Mouse (Mus musculus): ENCODE data around the gene Ccl1. TPM values are rescaled to one million over a fixed set of nuclear protein-coding genes. Genes with fewer than 3 reads are reported as not detected.

Gene Ccl1
- polyA plus RNA-seq, 1 experiment from 2014 or later = not detected

DNA sequence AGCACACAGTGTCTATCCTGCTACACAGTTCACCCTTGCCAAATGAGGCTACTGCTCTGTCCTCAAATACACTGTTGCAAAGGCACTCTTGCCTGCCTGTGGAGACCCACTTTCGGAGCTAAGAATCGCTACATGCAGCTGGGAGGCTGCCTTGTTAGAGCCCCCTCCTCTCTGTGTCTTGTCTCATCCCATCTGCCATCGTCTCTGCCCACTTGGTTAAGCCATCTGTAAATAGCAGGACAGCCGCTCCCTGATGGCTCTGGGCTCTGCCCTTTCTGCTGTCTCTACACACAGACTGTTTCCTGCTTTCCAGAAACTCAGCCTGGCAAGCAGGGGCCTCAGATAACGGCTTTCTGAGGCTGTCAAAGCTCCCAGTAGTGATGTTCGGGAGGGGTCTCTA, 71.5 kb downstream of the Ccl1 start:
- Histone ChIP-seq H3K4me3 (ENCODE audit: low read depth, low read length) (no peak overlapping the region), H3K36me3 (ENCODE audit: control insufficient read depth, insufficient read depth, low read length) (no peaks in the 10 kb centered on the region), H3K9me3 (ENCODE audit: control insufficient read depth, low read depth, low read length) (no peaks in the 10 kb centered on the region), H3K4me1 (ENCODE audit: control insufficient read depth, insufficient read depth, low read length) (no peaks in the 10 kb centered on the region), H3K9ac (replicated peaks; ENCODE audit: low read depth, low read length) (no peak overlapping the region), H3K27me3 (ENCODE audit: control insufficient read depth, insufficient read depth, low read length) (no peaks in the 10 kb centered on the region), H3K4me2 (replicated peaks; ENCODE audit: low read depth, low read length) (no peak overlapping the region), H3K27ac (ENCODE audit: low read length) (no peak overlapping the region)
- WGBS = 53% methylated on average over 6 of the region's 6 CpGs
- ATAC-seq (ENCODE audit: insufficient number of reproducible peaks, insufficient read depth, low FRiP score, low read depth) = no peak

DNA sequence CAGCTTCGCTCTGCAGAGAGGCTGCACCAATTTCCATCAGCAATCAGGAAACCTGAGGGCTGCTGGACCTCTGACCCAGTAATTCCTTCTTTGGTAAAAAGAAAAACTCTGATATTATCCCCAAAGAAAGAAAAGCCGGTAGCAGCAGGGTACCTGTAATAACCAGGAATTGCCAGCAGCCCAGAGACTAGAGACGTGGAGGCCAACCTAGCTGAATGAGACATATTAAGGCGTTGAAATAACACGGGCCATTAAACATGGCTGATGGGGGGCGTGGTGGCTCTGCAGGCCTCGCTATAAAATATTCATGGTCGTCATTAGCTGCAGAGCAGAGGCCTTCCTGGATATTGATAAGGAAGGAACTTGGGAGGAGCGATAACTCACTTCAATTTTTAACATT, 78.5 kb downstream of the Ccl1 start:
- 0 out of 2 replicates have a peak, but pooled peaks cover 3% of the 10 kb centered on the region for H3K27me3 ChIP-seq (ENCODE audit: control insufficient read depth, insufficient read depth, low read length)
- no peaks in the 10 kb centered on the region for H3K9me3 ChIP-seq (ENCODE audit: control insufficient read depth, low read depth, low read length)
- no peak overlapping the region for H3K27ac ChIP-seq (ENCODE audit: low read length)
- H3K9ac ChIP-seq (replicated peaks; ENCODE audit: low read depth, low read length) = no peak overlapping the region
- H3K4me3 ChIP-seq (ENCODE audit: low read depth, low read length) = no peak overlapping the region
- WGBS = 80% methylated on average over 9 of the region's 9 CpGs
- H3K4me2 ChIP-seq (replicated peaks; ENCODE audit: low read depth, low read length) = no peak overlapping the region
- no peaks in the 10 kb centered on the region for H3K36me3 ChIP-seq (ENCODE audit: control insufficient read depth, insufficient read depth, low read length)
- H3K4me1 ChIP-seq (ENCODE audit: control insufficient read depth, insufficient read depth, low read length) = no peaks in the 10 kb centered on the region
- ATAC-seq (ENCODE audit: insufficient number of reproducible peaks, insufficient read depth, low FRiP score, low read depth) = no peak

DNA sequence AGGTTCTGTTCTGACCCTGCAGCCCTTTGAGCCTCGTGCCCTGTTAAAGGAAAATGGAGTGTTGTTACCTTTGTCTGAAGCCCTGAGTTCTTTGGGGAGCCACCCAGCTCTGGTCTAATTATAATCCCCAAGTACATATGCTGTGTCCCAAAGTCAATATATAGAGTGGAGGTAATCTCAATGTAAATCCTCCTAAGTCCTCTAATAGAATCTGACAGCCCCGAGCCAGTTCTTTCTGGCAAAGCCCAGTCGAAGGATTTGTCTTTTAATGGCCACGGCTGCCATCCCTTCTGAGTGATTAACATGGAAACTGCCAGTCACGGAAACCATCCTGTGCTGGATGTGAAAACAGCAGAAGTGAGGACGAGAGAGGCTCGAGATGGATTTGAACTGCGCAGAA, 79.6 kb downstream of the Ccl1 start:
- H3K4me1 ChIP-seq (ENCODE audit: control insufficient read depth, insufficient read depth, low read length) = no peaks in the 10 kb centered on the region
- no peak for ATAC-seq (ENCODE audit: insufficient number of reproducible peaks, insufficient read depth, low FRiP score, low read depth)
- no peak overlapping the region for H3K4me3 ChIP-seq (ENCODE audit: low read depth, low read length)
- H3K9me3 ChIP-seq (ENCODE audit: control insufficient read depth, low read depth, low read length) = no peaks in the 10 kb centered on the region
- H3K27ac ChIP-seq (ENCODE audit: low read length) = no peak overlapping the region
- H3K9ac ChIP-seq (replicated peaks; ENCODE audit: low read depth, low read length) = no peak overlapping the region
- H3K27me3 ChIP-seq (ENCODE audit: control insufficient read depth, insufficient read depth, low read length) = 0 out of 2 replicates have a peak, but pooled peaks cover 3% of the 10 kb centered on the region
- H3K36me3 ChIP-seq (ENCODE audit: control insufficient read depth, insufficient read depth, low read length) = no peaks in the 10 kb centered on the region
- 51% methylated on average over 8 of the region's 8 CpGs for WGBS
- no peak overlapping the region for H3K4me2 ChIP-seq (replicated peaks; ENCODE audit: low read depth, low read length)

DNA sequence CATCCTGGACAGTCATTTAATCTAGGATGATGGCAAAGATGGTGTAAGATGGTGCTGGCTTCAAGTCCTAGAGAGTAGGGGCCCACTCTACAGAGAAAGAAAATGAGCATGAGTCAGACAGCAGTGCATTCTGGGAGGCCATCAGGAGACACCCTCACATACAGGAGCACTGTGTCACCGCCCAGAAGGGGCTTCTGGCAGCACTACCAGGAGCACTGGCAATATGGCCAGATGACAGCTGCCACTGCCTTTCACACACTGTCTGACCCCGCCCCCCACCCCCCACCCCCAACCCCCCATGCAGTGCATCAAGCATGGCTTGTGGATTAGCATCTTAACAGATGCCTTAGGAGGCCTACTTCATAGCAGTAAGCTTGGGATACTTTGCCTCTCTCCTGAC, 89.0 kb downstream of the Ccl1 start:
- no peak overlapping the region for H3K9ac ChIP-seq (replicated peaks; ENCODE audit: low read depth, low read length)
- no peaks in the 10 kb centered on the region for H3K36me3 ChIP-seq (ENCODE audit: control insufficient read depth, insufficient read depth, low read length)
- WGBS = 53% methylated on average over 2 of the region's 2 CpGs
- no peak for ATAC-seq (ENCODE audit: insufficient number of reproducible peaks, insufficient read depth, low FRiP score, low read depth)
- H3K4me1 ChIP-seq (ENCODE audit: control insufficient read depth, insufficient read depth, low read length) = no peaks in the 10 kb centered on the region
- no peaks in the 10 kb centered on the region for H3K27me3 ChIP-seq (ENCODE audit: control insufficient read depth, insufficient read depth, low read length)
- H3K27ac ChIP-seq (ENCODE audit: low read length) = no peak overlapping the region
- H3K9me3 ChIP-seq (ENCODE audit: control insufficient read depth, low read depth, low read length) = no peaks in the 10 kb centered on the region
- H3K4me2 ChIP-seq (replicated peaks; ENCODE audit: low read depth, low read length) = no peak overlapping the region
- H3K4me3 ChIP-seq (ENCODE audit: low read depth, low read length) = no peak overlapping the region

DNA sequence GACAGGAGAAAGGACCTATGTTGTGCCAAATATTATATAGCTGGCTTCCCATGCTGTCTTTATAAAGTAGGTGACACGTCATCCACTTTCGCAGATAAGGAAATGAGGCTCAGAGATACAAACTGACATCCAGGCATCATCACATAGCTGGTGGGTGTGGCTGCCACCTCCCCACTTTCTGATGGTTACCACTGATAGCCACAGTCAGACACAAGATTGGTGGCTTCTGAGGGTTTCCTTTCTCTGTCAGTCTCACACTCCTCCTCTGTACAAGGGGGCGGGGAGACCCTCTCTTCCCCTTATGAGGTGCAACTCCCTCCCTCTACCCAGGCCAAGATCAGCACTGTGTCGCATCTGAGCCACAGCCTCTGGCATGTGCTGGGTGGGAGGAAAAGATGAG, 91.1 kb downstream of the Ccl1 start:
- Histone ChIP-seq H3K27me3 (ENCODE audit: control insufficient read depth, insufficient read depth, low read length) (no peaks in the 10 kb centered on the region), H3K27ac (ENCODE audit: low read length) (no peak overlapping the region), H3K4me2 (replicated peaks; ENCODE audit: low read depth, low read length) (no peak overlapping the region), H3K9me3 (ENCODE audit: control insufficient read depth, low read depth, low read length) (no peaks in the 10 kb centered on the region), H3K4me1 (ENCODE audit: control insufficient read depth, insufficient read depth, low read length) (no peaks in the 10 kb centered on the region), H3K36me3 (ENCODE audit: control insufficient read depth, insufficient read depth, low read length) (no peaks in the 10 kb centered on the region), H3K9ac (replicated peaks; ENCODE audit: low read depth, low read length) (no peak overlapping the region), H3K4me3 (ENCODE audit: low read depth, low read length) (no peak overlapping the region)
- 70% methylated on average over 4 of the region's 4 CpGs for WGBS
- no peak for ATAC-seq (ENCODE audit: insufficient number of reproducible peaks, insufficient read depth, low FRiP score, low read depth)

DNA sequence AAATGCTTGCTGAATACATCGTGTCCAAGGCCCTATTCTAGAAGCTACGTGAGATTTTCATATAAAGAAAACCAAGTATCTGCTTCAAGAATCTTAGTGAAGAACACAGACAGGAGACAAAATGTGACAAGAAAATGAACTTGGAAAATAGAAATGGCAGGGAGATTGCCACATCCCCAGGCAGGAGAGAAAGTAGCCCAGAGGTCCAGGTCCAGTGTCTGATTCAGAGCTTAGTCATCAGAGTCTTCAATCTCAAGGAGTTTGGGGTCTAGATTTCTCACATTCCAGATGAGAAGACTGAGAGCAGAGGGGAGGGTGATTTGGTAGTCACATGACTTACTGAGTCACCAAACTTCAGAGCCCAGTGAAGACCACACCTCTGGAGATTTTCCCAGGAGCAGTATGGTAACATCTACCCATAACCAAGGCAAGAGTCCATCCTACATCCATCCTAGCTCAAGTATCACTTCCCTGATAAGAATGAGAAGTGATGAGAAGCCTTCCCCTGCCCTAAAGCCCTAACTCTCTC, 98.5 kb downstream of the Ccl1 start:
- H3K4me3 ChIP-seq (ENCODE audit: low read depth, low read length) = no peak overlapping the region
- ATAC-seq (ENCODE audit: insufficient number of reproducible peaks, insufficient read depth, low FRiP score, low read depth) = no peak
- H3K27me3 ChIP-seq (ENCODE audit: control insufficient read depth, insufficient read depth, low read length) = no peaks in the 10 kb centered on the region
- H3K4me2 ChIP-seq (replicated peaks; ENCODE audit: low read depth, low read length) = no peak overlapping the region
- H3K9me3 ChIP-seq (ENCODE audit: control insufficient read depth, low read depth, low read length) = no peaks in the 10 kb centered on the region
- WGBS = 91% methylated on average over 2 of the region's 2 CpGs
- H3K4me1 ChIP-seq (ENCODE audit: control insufficient read depth, insufficient read depth, low read length) = no peaks in the 10 kb centered on the region
- H3K27ac ChIP-seq (ENCODE audit: low read length) = no peak overlapping the region
- no peak overlapping the region for H3K9ac ChIP-seq (replicated peaks; ENCODE audit: low read depth, low read length)
- no peaks in the 10 kb centered on the region for H3K36me3 ChIP-seq (ENCODE audit: control insufficient read depth, insufficient read depth, low read length)

DNA sequence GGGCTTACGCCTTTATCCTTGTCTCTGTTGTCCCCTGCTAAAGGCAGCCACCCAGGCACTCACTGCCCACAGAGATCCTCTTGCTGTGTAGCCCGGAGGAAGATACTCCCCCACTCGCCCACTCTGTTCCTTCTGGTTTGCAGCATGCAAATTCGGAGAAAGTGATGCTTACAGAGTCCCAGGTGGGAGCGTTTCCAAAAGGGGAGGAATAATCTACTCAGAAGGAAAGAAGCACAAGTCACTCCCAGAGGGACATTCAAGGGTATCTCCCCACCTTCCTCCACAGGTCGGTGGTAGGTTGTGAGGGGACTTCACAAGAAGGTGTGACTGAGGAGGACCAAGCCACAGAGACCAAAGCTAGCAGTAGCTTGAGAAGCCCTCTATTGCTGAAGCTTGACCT, 100.3 kb downstream of the Ccl1 start:
- 79% methylated on average over 6 of the region's 6 CpGs for WGBS
- H3K27ac ChIP-seq (ENCODE audit: low read length) = no peak overlapping the region
- no peak overlapping the region for H3K4me2 ChIP-seq (replicated peaks; ENCODE audit: low read depth, low read length)
- no peaks in the 10 kb centered on the region for H3K27me3 ChIP-seq (ENCODE audit: control insufficient read depth, insufficient read depth, low read length)
- no peaks in the 10 kb centered on the region for H3K4me1 ChIP-seq (ENCODE audit: control insufficient read depth, insufficient read depth, low read length)
- H3K9ac ChIP-seq (replicated peaks; ENCODE audit: low read depth, low read length) = no peak overlapping the region
- no peak overlapping the region for H3K4me3 ChIP-seq (ENCODE audit: low read depth, low read length)
- no peak for ATAC-seq (ENCODE audit: insufficient number of reproducible peaks, insufficient read depth, low FRiP score, low read depth)
- no peaks in the 10 kb centered on the region for H3K36me3 ChIP-seq (ENCODE audit: control insufficient read depth, insufficient read depth, low read length)
- H3K9me3 ChIP-seq (ENCODE audit: control insufficient read depth, low read depth, low read length) = no peaks in the 10 kb centered on the region

DNA sequence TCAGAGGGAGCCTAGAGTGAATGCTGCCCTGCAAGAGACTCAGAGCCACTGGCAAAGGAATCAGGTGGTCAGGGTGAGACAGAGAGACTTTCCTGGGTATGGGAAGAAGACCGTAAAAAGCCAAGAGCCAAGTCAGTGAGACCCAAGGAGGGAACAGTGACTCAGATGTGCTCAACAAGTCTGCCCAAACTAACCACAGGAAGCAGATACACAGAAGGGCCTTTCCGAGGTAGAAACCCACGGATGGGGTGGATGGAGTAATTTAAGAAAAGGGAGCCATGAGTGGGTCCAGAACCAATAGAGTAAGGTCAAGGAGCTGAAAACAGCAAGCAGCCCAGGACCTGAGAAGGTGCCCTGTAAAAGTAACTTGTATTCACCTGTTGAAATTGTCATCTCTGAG, 101.8 kb downstream of the Ccl1 start:
- no peak for ATAC-seq (ENCODE audit: insufficient number of reproducible peaks, insufficient read depth, low FRiP score, low read depth)
- H3K4me1 ChIP-seq (ENCODE audit: control insufficient read depth, insufficient read depth, low read length) = no peaks in the 10 kb centered on the region
- no peak overlapping the region for H3K4me2 ChIP-seq (replicated peaks; ENCODE audit: low read depth, low read length)
- no peak overlapping the region for H3K4me3 ChIP-seq (ENCODE audit: low read depth, low read length)
- 82% methylated on average over 3 of the region's 3 CpGs for WGBS
- H3K36me3 ChIP-seq (ENCODE audit: control insufficient read depth, insufficient read depth, low read length) = no peaks in the 10 kb centered on the region
- no peak overlapping the region for H3K9ac ChIP-seq (replicated peaks; ENCODE audit: low read depth, low read length)
- H3K27ac ChIP-seq (ENCODE audit: low read length) = no peak overlapping the region
- no peaks in the 10 kb centered on the region for H3K27me3 ChIP-seq (ENCODE audit: control insufficient read depth, insufficient read depth, low read length)
- no peaks in the 10 kb centered on the region for H3K9me3 ChIP-seq (ENCODE audit: control insufficient read depth, low read depth, low read length)

DNA sequence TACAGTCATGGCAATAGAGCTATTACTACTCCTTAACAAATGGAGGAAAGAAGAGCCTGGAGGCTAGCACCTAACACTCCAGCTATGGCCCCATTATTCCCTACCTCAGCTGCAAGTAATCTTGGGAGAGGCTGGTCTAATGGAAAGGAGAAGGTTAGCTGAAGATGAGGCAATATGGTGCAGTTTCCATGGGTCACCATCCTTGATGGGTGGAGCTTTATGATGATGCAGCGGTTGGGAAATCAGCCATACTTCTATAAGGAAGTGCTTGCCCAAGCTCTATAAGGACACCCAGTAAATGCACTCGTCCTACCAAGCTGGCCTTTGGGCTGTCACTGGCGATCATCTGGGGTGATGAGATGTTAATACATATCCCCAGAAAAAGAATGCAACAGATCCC, 107.7 kb downstream of the Ccl1 start:
- Histone ChIP-seq H3K4me3 (ENCODE audit: low read depth, low read length) (no peak overlapping the region), H3K27ac (ENCODE audit: low read length) (no peak overlapping the region), H3K27me3 (ENCODE audit: control insufficient read depth, insufficient read depth, low read length) (no peaks in the 10 kb centered on the region), H3K36me3 (ENCODE audit: control insufficient read depth, insufficient read depth, low read length) (no peaks in the 10 kb centered on the region), H3K4me2 (replicated peaks; ENCODE audit: low read depth, low read length) (no peak overlapping the region), H3K4me1 (ENCODE audit: control insufficient read depth, insufficient read depth, low read length) (no peaks in the 10 kb centered on the region), H3K9me3 (ENCODE audit: control insufficient read depth, low read depth, low read length) (no peaks in the 10 kb centered on the region), H3K9ac (replicated peaks; ENCODE audit: low read depth, low read length) (no peak overlapping the region)
- 87% methylated on average over 3 of the region's 3 CpGs for WGBS
- ATAC-seq (ENCODE audit: insufficient number of reproducible peaks, insufficient read depth, low FRiP score, low read depth) = no peak
